Mouse (Mus musculus): ENCODE measurements around the gene Afap1.

The Afap1 gene

DNA sequence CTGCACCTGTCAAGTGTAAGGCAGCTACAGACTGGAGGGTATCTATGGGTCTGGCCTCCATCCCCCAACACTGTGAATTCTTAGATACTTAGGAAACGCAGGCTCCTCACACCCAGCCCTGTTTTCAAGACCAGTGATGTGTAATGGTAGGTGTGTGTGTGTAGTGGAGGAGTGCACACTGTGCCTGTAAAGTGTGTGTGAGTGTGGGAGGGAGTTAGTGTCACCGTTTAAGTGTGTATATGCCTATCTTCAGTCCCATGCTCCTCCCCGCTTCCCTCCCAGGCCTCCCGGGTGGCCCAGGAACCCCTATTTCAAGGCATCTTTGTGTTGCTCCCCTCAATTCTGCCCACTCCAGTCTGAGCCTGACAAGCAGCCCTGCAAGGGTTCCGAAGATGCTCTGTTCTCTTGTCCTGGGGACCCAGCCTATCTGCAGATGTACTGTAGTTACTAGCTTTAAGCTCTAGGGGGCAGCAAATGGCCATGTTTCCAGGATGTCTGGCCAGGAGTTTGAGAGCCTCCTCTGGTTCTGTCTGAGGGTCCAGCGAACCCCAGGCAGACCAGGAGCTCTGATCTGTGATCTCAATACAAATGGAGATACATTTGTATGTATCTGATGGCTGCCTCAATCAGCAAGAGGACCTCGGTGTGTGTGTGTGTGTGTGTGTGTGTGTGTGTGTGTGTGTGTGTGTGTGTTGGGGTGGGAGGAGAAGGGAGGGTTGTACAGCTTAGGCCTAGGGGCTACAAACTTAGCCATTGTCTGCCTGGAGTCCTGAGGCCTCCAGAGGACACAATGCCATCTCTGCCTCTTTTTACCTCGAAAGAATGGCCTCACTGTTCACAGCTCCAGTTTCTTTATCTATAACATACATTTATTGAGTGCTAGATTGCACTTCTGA is 140.7 kb downstream of the Afap1 start:
- in situ Hi-C loops (cut with MboI, MseI) = loop anchor here (10.0 kb wide), 1 partner anchor 191 kb away; no protein-coding TSS in a partner anchor

DNA sequence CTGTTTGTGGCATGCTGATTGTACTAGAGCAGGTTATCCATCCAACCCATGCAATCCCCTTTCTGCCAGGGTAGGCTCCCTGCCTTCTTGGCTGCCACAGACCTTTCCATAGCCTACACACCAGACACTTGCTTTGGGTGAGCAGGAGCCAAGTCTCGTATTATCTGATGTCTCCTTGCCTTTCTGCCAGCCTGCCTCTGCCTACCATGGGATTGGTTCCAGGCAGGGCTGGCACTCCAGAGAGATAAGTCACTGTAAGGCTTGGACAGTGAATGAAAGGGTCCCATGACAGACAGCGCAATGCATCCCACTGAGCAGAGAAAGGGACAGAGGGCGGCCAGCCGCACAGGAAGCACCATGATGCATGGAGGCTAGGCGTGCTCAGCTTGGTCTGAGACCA is 146.5 kb downstream of the Afap1 start:
- in situ Hi-C loops (cut with MboI, MseI) = loop anchor here (10.0 kb wide), 1 partner anchor 185 kb away; no protein-coding TSS in a partner anchor

DNA sequence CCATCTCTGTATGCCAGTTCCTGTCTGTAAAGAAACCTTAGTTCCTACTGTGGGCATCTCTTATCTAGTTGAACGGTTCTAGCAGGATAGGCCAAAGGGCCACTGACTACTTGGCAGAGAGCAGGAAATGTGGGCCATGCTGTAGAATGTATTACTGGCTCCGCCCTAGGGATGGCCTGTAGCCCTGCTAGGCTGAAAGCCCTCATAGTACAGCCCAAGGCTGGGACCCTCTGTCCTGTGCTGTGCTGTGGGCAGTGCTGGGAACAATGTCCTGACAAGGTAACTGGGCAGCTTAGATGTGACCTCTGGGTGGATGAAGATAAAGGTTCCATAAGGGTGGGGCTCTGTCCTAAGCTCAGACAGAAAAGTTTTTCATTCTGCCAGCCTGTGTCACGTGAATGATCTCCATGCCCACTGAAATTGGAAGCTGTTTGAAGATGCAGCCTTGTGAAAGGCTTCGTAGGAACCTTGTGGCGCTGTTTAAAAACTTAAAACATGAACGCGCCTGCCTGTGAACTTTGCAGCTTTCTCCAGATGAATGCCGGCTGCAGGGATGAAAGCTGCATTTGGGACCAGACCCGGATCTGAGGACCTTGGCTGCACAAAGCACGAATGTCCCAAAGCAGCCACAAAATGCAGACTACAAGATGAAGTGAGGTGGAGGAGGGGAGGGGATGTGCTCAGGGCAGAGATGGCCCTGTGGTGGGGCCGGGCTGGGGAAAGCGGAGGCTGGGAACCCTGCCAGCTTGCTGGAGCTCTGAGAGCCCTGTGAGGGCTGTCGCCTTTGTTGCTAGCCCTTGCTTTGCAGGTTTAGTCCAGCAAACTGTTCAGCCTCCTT is 147.5 kb downstream of the Afap1 start:
- in situ Hi-C loops (cut with MboI, MseI) = no loop called here

DNA sequence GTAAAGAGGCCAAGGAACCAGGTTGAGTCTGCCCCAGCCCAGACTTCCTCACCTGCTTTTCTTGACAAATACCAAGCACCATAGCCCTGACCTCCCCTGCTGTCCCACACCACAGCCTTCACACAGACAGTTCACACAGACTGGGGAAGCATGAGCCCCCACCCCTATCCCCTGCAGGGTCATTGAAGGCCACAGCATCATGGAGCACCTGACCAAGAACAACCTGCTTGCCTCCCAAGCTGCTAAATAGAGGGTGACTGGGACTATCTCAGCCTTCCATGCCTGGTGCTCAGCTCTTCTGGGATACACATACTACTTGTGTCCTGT is 148.1 kb downstream of the Afap1 start:
- in situ Hi-C loops (cut with MboI, MseI) = no loop called here

DNA sequence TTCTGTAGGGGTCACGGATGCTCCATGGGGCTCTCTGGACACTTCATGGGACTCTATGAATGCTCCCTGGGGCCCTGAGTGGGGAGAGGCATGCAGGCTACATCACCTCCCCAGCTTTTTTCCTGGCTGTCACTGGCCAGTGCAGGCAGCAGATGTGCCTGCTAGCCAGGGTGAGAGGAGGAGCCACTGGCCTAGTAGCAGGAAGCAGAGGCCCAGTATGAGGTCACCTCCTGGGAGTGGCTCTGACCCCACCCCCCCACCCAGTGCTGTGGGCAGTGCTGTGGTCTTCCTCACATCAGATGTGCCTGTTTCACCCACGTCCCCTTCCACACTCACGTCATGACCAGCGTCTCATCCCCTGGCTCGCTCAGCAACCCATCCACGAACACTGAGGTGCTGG is 148.6 kb downstream of the Afap1 start:
- in situ Hi-C loops (cut with MboI, MseI) = no loop called here

DNA sequence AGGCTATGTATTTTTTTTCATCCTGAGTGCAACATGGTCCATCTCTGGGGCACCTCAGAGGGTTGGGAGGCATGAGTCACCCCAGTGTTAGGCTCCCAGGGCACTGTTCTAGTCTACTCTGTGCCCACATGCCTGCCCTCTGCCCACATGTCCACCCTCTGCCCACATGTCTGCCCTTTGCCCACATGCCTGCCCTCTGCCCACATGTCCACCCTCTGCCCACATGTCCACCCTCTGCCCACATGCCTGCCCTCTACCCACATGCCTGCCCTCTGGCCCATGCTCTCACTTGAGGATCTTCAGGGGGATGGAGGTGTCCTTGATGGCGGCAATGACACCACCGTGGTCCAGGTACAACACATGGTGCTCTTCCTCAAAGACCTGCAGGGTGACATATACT is 150.0 kb downstream of the Afap1 start:
- in situ Hi-C loops (cut with MboI, MseI) = no loop called here

All from T-helper 2 cell (primary cell).